Mouse (Mus musculus) hindbrain, embryonic 15.5 days (tissue): Measurements from ENCODE around the gene Kyat1. TPM values are rescaled to one million over a fixed set of nuclear protein-coding genes. Genes with fewer than 3 reads are reported as not detected.

Source experiments
- ATAC-seq: fragments of 200-750 bp; cut with Nextera tagmentation; 2 replicates; pipeline ENCODE4 v1.8.0; 2017; ENCODE audit warnings: low read depth, moderate number of reproducible peaks, moderate TSS enrichment; ENCODE audit not compliant: low FRiP score
- H3K27ac ChIP-seq: fragments of 300-500 bp; sonication (generic); replicated peaks from 2 replicates; pipeline ENCODE4 v1.5.1; 2015; ENCODE audit warnings: mild to moderate bottlenecking, inconsistent platforms
- H3K27me3 ChIP-seq: fragments of 300-500 bp; sonication (generic); 2 replicates; pipeline ENCODE4 v1.6.1; 2015; ENCODE audit warnings: control low read depth, inconsistent platforms
- H3K36me3 ChIP-seq: fragments of 300-500 bp; sonication (generic); 2 replicates; pipeline ENCODE4 v1.6.1; 2015; ENCODE audit warnings: control low read depth, inconsistent platforms
- H3K4me1 ChIP-seq: fragments of 300-500 bp; sonication (generic); replicated peaks from 2 replicates; pipeline ENCODE4 v1.6.1; 2015; ENCODE audit warnings: control low read depth, inconsistent platforms
- H3K4me2 ChIP-seq: fragments of 300-500 bp; sonication (generic); 2 replicates; pipeline ENCODE4 v1.6.1; 2015; ENCODE audit warnings: moderate library complexity, mild to moderate bottlenecking, inconsistent platforms
- H3K4me3 ChIP-seq: fragments of 300-500 bp; sonication (generic); 2 replicates; pipeline ENCODE4 v1.5.1; 2015; ENCODE audit warnings: mild to moderate bottlenecking, inconsistent platforms
- H3K9ac ChIP-seq: fragments of 300-500 bp; sonication (generic); 2 replicates; pipeline ENCODE4 v1.6.1; 2015; ENCODE audit warnings: inconsistent platforms
- H3K9me3 ChIP-seq: fragments of 300-500 bp; sonication (generic); 2 replicates; pipeline ENCODE4 v1.6.1; 2016; ENCODE audit warnings: control low read depth, inconsistent platforms
- WGBS: fragments of 180-500 bp; shearing (Covaris S2); methylation state at CpG from one replicate; pipeline ENCODE4 v1.1.7; 2015; 5-methylcytosine and 5-hydroxymethylcytosine counted together
- polyA plus RNA-seq: library from polyadenylated mRNA; unstranded; fragments of >200 nt; fragmentation: Nextera tagmentation; extraction: Ambion mirVana; gene quantifications from 2 replicates; pipeline ENCODE4 v1.2.1, GENCODE M21; 2015

Kyat1 gene
- polyA plus RNA-seq, 1 experiment from 2014 or later: 13.3 TPM

DNA sequence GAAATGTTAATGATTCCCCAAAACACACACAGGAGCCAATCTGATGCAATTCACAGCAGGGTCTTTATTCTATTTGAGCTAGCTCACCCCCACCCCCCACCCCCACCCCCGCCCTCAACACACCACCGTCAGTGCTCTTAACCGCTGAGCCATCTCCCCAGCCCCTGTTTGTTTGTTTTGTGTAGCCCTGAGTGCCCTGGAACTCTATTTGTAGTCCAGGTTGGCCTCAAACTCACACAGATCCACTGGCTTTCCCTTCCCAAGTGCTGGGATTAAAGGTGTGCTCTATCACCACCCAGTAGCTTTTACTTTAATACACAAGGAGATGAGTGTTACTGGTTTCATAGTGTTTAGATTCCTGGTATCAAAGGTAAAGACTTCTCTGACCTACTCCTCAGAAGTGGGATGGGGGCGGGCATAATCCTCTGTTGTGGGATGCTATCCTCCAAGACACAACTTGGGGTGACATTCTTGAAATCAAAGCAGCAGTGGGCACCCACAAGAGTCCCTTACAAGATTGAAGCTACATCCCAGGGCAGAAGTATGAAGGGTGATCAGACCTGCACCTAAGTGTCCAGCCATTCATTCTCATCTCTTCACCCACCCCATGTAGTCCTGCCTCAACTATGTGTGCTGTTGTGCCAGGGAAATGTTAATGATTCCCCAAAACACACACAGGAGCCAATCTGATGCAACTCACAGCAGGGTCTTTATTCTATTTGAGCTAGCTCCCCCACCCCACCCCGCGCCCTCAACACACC, 5.9 kb upstream of the Kyat1 start:
- WGBS: 69% methylated on average over 6 of the region's 6 CpGs
- Histone ChIP-seq H3K4me1 (peaks cover 4% of the 10 kb centered on the region), H3K4me3 (no peak overlapping the region), H3K27ac (no peak overlapping the region), H3K27me3 (no peaks in the 10 kb centered on the region), H3K9me3 (no peaks in the 10 kb centered on the region), H3K36me3 (no peaks in the 10 kb centered on the region), H3K9ac (no peak overlapping the region), H3K4me2 (no peak overlapping the region)
- no peak for ATAC-seq

DNA sequence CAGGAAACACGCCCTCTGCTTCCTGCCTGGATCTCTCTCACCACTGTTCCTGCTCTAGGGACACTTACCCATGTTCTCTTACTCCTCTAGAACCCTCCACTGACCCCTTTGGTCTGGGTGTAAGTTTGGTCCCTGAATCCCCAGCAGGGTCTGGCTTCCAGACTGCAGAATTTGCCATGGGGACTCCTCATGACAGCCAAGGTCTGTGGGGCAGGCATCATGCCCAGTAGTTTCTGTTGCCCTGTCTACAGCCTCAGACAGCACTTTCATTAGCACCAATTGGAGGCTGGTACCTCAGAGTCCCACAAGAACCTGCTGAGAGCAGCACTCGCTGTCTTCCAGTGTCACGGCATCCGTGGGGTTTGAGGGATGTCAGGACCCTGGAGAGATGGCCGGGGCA, 2.2 kb upstream of the Kyat1 start:
- Histone ChIP-seq H3K4me1 (peaks cover 17% of the 10 kb centered on the region), H3K9me3 (no peaks in the 10 kb centered on the region), H3K27me3 (no peaks in the 10 kb centered on the region), H3K4me3 (no peak overlapping the region), H3K27ac (no peak overlapping the region), H3K9ac (no peak overlapping the region), H3K4me2 (no peak overlapping the region), H3K36me3 (no peaks in the 10 kb centered on the region)
- WGBS: 76% methylated on average over 5 of the region's 5 CpGs
- no peak for ATAC-seq

DNA sequence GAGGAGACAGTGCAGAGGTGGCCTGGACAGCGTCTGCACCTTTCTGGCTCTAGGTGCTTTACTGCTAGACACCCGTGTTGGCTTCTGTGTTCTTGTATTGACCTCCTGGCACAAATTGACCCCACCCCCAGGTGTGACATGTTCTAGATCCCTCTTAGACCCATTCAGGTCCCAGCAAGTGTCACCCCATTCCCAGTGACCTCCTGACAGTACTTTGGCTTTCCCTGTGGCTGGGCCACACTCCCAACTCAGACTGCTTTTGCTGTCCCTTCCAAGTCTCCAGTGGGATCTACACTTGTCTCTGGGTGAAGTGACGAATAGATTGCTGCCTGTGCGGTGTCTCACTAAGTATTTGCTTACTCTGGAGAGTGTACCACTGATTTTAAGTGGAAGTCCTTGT, 1.8 kb upstream of the Kyat1 start:
- Histone ChIP-seq H3K4me1 (peaks cover 17% of the 10 kb centered on the region), H3K27me3 (no peaks in the 10 kb centered on the region), H3K4me2 (no peak overlapping the region), H3K4me3 (no peak overlapping the region), H3K9ac (no peak overlapping the region), H3K36me3 (no peaks in the 10 kb centered on the region), H3K27ac (no peak overlapping the region), H3K9me3 (no peaks in the 10 kb centered on the region)
- WGBS: 80% methylated on average over 4 of the region's 4 CpGs
- no peak for ATAC-seq

DNA sequence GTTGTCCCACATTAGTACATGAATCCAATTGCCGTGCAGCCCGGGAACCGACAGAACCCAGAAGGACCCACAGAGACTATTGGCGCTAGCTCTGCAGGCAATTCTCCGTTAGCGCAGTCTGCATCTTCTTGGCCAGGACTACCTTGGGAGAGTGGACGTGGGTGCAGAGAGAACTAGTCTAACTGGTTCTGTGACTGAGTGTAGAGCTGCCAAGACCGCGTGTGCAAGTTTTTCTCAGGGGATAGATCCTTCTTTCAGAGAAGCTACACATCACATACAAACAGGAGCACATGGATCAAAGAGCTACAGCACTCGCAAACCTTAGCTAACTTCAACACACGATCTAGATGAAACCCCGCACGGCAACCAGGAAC, 405 bp downstream of the Kyat1 start:
- H3K9ac ChIP-seq: peak overlapping the region; percentile 60
- H3K27me3 ChIP-seq: no peaks in the 10 kb centered on the region
- H3K27ac ChIP-seq: peak overlapping the region; percentile 81
- under 1% methylated on average over 13 of the region's 13 CpGs for WGBS
- peak overlapping the region; percentile 59 for H3K4me2 ChIP-seq
- peaks cover 17% of the 10 kb centered on the region for H3K4me1 ChIP-seq
- no peaks in the 10 kb centered on the region for H3K9me3 ChIP-seq
- H3K4me3 ChIP-seq: peak overlapping the region; percentile 70
- peak; percentile 63 for ATAC-seq
- no peaks in the 10 kb centered on the region for H3K36me3 ChIP-seq

- 75% methylated on average over 7 of the region's 7 CpGs for WGBS
Measured at GRCm38 (mm10) chr2:30203439-30203838, 2.2 kb downstream of the Kyat1 start.

GRCm38 (mm10) chr2:30200388-30200925, 5.2 kb downstream of the Kyat1 start:
- no peak overlapping the region for H3K4me2 ChIP-seq
- no peak overlapping the region for H3K9ac ChIP-seq
- H3K36me3 ChIP-seq: no peaks in the 10 kb centered on the region
- 89% methylated on average over 5 of the region's 5 CpGs for WGBS
- H3K9me3 ChIP-seq: no peaks in the 10 kb centered on the region
- no peak overlapping the region for H3K27ac ChIP-seq
- ATAC-seq: no peak
- no peaks in the 10 kb centered on the region for H3K27me3 ChIP-seq
- no peak overlapping the region for H3K4me3 ChIP-seq
- H3K4me1 ChIP-seq: peaks cover 8% of the 10 kb centered on the region

More at GRCm38 (mm10) chr2:30203439-30203838, 2.2 kb downstream of the Kyat1 start:
- no peak for ATAC-seq
- Histone ChIP-seq H3K27ac (no peak overlapping the region), H3K9me3 (no peaks in the 10 kb centered on the region), H3K9ac (no peak overlapping the region), H3K4me1 (peaks cover 17% of the 10 kb centered on the region), H3K4me2 (no peak overlapping the region), H3K36me3 (no peaks in the 10 kb centered on the region), H3K4me3 (no peak overlapping the region), H3K27me3 (no peaks in the 10 kb centered on the region)

- Histone ChIP-seq H3K27ac (no peak overlapping the region), H3K4me3 (no peak overlapping the region), H3K9ac (no peak overlapping the region), H3K36me3 (no peaks in the 10 kb centered on the region), H3K27me3 (no peaks in the 10 kb centered on the region), H3K4me2 (no peak overlapping the region), H3K4me1 (peaks cover 8% of the 10 kb centered on the region), H3K9me3 (no peaks in the 10 kb centered on the region)
- ATAC-seq: no peak
- WGBS: 68% methylated on average over 1 of the region's 1 CpGs
Measured at GRCm38 (mm10) chr2:30199984-30200383, 5.7 kb downstream of the Kyat1 start.

- no peaks in the 10 kb centered on the region for H3K4me1 ChIP-seq
- H3K9me3 ChIP-seq: no peaks in the 10 kb centered on the region
- 60% methylated on average over 4 of the region's 4 CpGs for WGBS
- no peak overlapping the region for H3K27ac ChIP-seq
- H3K9ac ChIP-seq: no peak overlapping the region
- ATAC-seq: no peak
- H3K4me3 ChIP-seq: no peak overlapping the region
- no peak overlapping the region for H3K4me2 ChIP-seq
- no peaks in the 10 kb centered on the region for H3K36me3 ChIP-seq
- H3K27me3 ChIP-seq: no peaks in the 10 kb centered on the region
Measured at GRCm38 (mm10) chr2:30198021-30198420, 7.6 kb downstream of the Kyat1 start.

- Histone ChIP-seq H3K9ac (no peak overlapping the region), H3K27me3 (no peaks in the 10 kb centered on the region), H3K36me3 (no peaks in the 10 kb centered on the region), H3K9me3 (no peaks in the 10 kb centered on the region), H3K4me3 (no peak overlapping the region), H3K27ac (no peak overlapping the region), H3K4me2 (no peak overlapping the region), H3K4me1 (no peaks in the 10 kb centered on the region)
- no peak for ATAC-seq
- 78% methylated on average over 3 of the region's 3 CpGs for WGBS
Measured at GRCm38 (mm10) chr2:30194656-30195055, 11.0 kb downstream of the Kyat1 start.

GRCm38 (mm10) chr2:30191790-30192580, 13.7 kb downstream of the Kyat1 start:
- no peak overlapping the region for H3K4me2 ChIP-seq
- ATAC-seq: no peak
- no peak overlapping the region for H3K4me3 ChIP-seq
- no peak overlapping the region for H3K9ac ChIP-seq
- H3K27me3 ChIP-seq: no peaks in the 10 kb centered on the region
- H3K4me1 ChIP-seq: no peaks in the 10 kb centered on the region
- H3K27ac ChIP-seq: no peak overlapping the region
- no peaks in the 10 kb centered on the region for H3K36me3 ChIP-seq
- WGBS: 90% methylated on average over 12 of the region's 12 CpGs
- H3K9me3 ChIP-seq: no peaks in the 10 kb centered on the region

DNA sequence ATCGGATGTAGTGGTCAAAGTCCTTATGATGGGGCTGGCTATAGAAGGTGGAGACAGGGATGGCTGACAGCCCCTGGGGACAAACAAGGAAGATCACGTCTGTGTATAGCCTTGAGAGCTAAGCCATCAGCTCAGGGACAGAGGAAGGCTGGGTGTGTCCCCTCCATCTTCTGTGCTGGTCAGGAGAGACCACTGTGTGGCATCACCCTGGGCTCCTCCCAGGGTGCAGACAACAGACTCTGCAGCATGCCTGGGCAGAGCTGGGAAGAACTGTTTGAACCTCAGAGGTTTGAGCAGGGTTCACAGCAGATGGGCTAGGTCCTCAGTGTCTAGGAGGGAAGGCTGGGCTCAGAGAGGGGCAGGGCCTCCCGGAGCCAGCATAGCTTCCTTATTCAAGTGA, 20.0 kb downstream of the Kyat1 start:
- H3K4me3 ChIP-seq: no peak overlapping the region
- no peak for ATAC-seq
- H3K36me3 ChIP-seq: no peaks in the 10 kb centered on the region
- no peak overlapping the region for H3K4me2 ChIP-seq
- H3K9me3 ChIP-seq: no peaks in the 10 kb centered on the region
- no peaks in the 10 kb centered on the region for H3K27me3 ChIP-seq
- H3K27ac ChIP-seq: no peak overlapping the region
- H3K4me1 ChIP-seq: no peaks in the 10 kb centered on the region
- H3K9ac ChIP-seq: no peak overlapping the region
- 90% methylated on average over 3 of the region's 3 CpGs for WGBS

GRCm38 (mm10) chr2:30185276-30185675, 20.4 kb downstream of the Kyat1 start:
- Histone ChIP-seq H3K4me1 (no peaks in the 10 kb centered on the region), H3K36me3 (no peaks in the 10 kb centered on the region), H3K9me3 (no peaks in the 10 kb centered on the region), H3K27me3 (no peaks in the 10 kb centered on the region), H3K9ac (no peak overlapping the region), H3K27ac (no peak overlapping the region), H3K4me2 (no peak overlapping the region), H3K4me3 (no peak overlapping the region)
- WGBS: 89% methylated on average over 6 of the region's 6 CpGs
- no peak for ATAC-seq
